Mouse (Mus musculus): ENCODE data around the gene Hoxc6. TPM values are rescaled to one million over a fixed set of nuclear protein-coding genes. Genes with fewer than 3 reads are reported as not detected.

The Hoxc6 gene
- total RNA-seq, 2 experiments from 2014 or later, result 0.15 TPM; not detected in 1

- DNase-seq, result peak; percentile 93 to 98
- intact Hi-C loops (cut with DNase I), result loop anchor here (1.0 to 10.0 kb wide), 2 partner anchors 190 to 328 kb away; partner anchors contain the start of gene Gpr84
Measured at GRCm38 (mm10) chr15:102987124-102987833, 10.8 kb upstream of the Hoxc6 start.

DNA sequence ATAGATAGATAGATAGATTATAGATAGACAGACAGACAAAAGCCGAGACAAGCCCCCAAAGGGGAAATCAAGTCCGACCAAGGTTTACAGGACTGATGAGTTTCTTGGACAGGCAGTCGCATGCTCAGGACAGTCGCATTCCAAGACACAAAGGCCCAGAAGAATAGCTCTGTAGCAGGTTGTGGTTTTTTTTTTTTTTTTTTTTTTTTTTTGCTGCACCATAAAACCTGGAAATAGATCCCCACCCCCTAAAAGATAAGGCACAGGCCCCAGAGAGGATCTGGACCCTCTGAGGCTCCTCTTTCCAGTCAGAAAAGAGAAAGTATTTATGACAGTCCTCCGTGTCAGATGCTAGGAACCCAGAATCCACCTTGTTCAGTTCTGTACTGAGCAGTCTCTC, 10.0 kb upstream of the Hoxc6 start:
- intact Hi-C loops (cut with DNase I), result loop anchor here (10.0 kb wide), 1 partner anchor 327 kb away; the partner anchor contains the start of gene Gpr84
- no peak for DNase-seq

DNA sequence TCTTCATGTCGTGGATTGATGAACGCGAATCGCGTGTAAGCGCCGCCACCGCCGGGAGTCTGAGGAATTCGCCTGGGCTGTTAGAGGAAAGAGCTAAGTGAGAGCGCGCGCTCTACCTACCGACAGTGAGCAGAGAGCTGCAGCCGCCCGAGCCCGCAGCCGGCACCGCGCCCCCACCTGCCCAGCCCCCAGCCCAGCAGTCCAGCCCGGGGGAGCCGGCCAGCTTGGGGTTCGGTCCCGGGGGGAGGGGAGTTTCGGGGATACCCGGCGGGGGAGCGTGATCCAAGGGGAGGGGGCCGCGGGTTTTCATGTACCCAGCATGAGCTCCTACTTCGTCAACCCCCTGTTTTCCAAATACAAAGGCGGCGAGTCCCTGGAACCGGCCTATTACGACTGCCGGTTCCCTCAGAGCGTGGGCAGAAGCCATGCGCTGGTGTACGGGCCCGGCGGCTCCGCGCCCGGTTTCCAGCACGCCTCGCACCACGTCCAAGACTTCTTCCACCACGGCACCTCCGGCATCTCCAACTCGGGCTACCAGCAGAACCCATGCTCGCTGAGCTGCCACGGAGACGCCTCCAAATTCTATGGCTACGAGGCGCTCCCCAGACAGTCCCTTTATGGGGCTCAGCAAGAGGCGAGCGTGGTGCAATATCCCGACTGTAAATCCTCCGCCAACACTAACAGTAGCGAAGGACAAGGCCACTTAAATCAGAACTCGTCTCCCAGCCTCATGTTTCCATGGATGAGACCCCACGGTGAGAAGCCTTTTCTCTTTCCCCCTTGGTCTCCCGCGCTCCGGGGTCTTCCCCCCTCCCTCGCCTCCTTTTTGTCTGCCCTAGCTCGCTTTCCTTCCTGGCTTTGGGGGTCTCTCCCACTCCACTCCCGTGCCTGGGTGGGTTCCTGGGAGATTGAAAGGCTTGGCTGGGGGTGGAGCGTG, 7.3 kb upstream of the Hoxc6 start, which contains the start of gene Hoxc8:
TSS of gene Hoxc8 (plus strand) at position 147 of the 937 bp plus-strand sequence.
- intact Hi-C loops (cut with DNase I), result no loop called here
- no peak for DNase-seq

DNA sequence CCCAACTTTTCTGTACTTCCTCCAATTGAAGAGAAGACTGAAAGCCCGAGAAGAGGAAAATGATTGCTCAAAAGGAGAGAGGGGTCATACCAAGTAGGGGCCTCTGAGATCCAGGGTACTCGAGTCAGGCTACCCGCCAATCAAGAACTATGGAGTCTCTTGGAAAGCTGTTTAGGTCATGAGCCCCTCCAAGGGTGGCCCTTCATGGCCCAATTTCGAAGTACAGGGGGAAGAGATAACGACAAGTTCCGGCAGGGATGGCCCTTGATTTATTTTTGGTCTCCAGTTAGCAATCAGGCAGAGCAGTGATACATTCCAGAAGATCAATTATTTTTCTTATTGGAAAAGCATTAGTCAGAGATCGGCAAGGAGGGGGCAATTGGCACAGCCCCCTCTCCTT, 6.3 kb upstream of the Hoxc6 start:
- intact Hi-C loops (cut with DNase I), result no loop called here
- no peak for DNase-seq

GRCm38 (mm10) chr15:102992206-102992605, 5.9 kb upstream of the Hoxc6 start:
- no peak for DNase-seq

DNA sequence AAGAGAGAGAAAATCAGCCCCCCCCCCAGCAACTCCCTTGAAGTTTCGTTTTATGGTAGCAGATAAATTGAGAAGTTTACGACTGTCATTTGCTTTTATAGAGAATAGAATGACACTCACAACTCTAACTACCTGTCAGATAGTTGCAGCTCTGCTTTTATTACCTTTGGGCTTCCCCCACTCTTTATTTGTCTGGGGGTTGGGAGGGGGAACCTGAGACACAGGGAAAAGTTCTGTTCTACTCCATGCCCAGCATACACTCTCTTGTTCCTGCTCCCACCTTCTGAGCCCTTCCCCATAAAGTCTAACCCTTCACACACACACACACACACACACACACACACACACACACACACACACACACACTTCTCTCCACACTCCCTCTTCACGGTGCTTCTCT, 5.2 kb upstream of the Hoxc6 start:
- no peak for DNase-seq
- intact Hi-C loops (cut with DNase I), result no loop called here

More at GRCm38 (mm10) chr15:102992206-102992605, 5.9 kb upstream of the Hoxc6 start:
- intact Hi-C loops (cut with DNase I), result no loop called here

GRCm38 (mm10) chr15:102996548-102996947, 1.5 kb upstream of the Hoxc6 start:
- intact Hi-C loops (cut with DNase I), result no loop called here
- DNase-seq, result no peak

DNA sequence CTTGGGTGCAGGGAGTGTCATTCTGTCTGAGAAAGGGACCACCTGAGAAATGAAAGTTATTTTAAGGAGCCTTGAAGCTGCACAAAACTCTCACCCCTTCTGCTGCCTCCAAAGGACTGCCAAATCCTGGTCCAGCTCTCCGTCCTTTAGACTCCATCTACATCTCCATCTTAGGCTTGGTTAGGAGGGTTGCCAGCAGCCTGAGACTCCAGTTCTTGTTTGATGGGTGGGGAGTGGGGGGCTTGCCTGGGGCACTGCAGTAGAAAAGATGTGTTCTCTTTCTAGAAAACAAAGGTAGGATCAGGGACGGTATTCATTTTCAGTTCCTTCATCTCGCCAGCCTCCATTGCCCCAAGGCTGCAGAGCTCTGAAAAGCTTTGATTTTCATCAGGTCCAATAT, 626 bp upstream of the Hoxc6 start:
- no peak for DNase-seq
- intact Hi-C loops (cut with DNase I), result no loop called here

DNA sequence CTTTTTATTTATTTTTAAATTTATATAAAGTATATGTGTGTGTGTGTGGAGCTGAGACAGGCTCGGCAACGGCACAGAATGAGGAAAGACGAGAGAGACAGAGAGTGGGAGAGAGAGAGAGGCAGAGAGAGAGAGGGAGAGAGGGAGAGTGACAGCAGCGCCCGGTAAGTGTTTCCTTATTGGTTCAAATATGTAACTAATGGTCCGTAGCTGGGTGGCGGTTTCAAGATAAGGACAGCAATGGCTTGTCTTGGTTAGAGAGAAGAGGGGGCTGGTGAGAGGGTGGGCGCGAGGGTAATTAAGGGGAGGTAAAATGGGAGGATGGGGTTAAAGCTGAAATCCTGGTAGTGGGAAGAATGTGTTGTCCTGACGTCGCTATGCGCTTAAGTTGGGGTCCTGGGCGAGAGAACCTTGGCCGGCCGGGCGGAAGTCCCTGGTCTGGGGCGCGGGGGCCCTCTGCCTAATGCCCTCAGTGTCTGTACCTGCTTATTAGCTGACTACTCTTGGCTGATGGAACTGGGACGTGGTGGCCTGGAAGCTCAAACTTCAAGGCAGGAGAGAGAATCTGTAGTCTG, 638 bp downstream of the Hoxc6 start:
- intact Hi-C loops (cut with DNase I), result no loop called here
- no peak for DNase-seq

DNA sequence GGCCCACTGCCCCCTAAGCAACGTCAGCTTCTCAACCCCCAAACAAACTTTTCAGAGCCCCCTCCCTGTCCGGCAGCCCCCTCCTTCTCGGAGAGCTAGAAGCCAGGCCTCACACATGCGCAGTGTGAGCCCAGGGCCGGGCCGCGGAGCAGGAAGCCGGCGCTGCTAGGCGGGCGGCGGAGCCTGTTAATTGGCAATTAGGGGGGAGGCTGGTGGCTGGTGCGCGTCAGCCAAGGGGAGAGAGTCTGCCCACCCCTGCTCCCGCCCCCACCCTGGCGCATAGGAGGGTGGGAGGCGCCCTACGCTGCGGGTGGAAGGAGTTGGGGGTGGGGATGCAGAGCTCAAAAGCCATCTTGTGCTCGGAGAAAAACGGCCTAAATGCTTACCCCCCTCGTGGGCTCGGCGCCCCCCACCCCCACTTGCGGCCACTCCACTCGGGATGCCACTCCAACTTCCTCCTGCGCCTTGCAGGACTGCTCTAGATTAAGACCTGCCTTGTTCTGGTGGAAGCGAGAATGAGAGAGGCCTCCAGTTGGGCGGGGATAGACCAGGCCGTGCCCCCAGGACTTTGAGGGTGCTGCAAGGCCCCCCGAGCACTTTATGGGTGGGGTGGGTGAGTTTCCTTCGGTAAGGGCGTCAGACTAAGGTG, 1.2 kb downstream of the Hoxc6 start:
- intact Hi-C loops (cut with DNase I), result no loop called here
- DNase-seq, result peak; percentile 64 to 70

GRCm38 (mm10) chr15:102999955-103000354, 1.9 kb downstream of the Hoxc6 start:
- DNase-seq, result no peak
- intact Hi-C loops (cut with DNase I), result no loop called here

DNA sequence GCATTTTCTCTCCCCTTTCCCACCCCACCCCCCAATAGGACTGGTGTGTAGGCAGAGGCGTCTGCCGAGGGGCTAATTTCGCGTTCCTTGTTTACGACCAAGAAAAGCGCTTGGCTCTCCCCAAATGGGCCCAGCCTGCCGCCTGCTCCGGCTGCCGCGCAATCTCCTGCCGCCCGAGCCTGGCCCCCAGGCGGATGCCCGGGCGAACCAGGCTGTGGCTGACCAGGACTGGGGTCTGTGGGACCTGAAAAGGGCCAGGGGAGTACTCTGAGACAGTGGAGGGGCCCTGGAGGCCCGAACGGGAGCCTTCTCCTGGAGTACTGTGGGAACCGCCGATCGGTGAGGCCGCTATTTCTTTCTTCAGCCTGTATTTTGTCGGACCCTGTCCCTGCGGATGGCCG, 2.4 kb downstream of the Hoxc6 start:
- intact Hi-C loops (cut with DNase I), result no loop called here
- no peak for DNase-seq

GRCm38 (mm10) chr15:103001370-103001769, 3.3 kb downstream of the Hoxc6 start:
- DNase-seq, result no peak
- intact Hi-C loops (cut with DNase I), result no loop called here

DNA sequence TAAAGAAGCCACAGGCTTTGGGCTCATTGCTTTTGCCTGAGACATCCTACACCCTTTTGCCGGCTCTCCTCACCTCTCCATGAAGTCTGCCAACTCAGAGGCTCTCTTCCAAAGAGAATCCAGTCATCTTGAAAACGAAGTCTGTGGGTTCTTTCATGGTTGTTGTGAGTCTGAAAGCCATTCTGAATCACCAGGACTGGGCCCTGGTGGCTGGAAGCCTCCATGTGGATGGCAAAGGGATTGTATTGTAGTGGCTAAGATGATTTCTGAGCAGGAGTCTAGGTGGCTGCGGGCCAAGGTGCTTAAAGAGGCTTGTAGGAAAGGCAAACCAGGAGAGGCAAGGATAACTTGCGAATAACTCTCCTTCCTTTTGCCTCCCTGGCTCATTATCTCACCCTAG, 4.1 kb downstream of the Hoxc6 start:
- no peak for DNase-seq
- intact Hi-C loops (cut with DNase I), result no loop called here

DNA sequence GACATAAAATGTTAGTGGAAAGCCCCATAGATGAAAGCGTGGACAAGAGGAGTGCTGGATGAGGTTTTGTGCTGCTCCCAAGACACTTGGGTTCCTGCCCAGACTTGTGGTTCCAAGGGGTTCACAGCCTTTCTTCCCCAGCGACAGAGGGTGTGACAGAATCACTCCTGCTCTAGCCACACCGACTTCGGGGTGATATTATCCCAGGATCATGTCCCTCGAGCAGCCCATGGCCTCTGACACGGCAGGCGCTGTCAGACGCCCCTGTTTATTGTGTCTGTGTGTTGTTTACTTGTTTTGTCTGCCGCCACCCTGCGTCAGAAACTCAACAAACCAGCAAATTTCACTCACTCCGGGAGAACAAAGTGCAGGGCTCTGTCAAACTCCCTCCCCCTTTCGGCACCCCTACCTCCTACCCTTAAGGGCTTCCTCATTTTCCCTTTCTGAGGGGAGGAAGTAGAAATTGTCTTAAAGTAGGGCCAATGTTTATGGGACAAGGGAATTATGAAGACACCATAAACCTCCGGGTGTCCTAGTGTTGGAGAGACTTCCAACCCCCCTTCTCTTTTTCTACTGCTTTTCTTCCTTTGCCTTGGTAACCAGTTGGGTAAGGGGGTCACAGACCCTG, 4.9 kb downstream of the Hoxc6 start:
- DNase-seq, result no peak
- intact Hi-C loops (cut with DNase I), result no loop called here

GRCm38 (mm10) chr15:103005308-103005707, 7.3 kb downstream of the Hoxc6 start:
- no peak for DNase-seq
- intact Hi-C loops (cut with DNase I), result no loop called here

- DNase-seq, result no peak
- intact Hi-C loops (cut with DNase I), result no loop called here
Measured at GRCm38 (mm10) chr15:103005797-103006196, 7.7 kb downstream of the Hoxc6 start.

DNA sequence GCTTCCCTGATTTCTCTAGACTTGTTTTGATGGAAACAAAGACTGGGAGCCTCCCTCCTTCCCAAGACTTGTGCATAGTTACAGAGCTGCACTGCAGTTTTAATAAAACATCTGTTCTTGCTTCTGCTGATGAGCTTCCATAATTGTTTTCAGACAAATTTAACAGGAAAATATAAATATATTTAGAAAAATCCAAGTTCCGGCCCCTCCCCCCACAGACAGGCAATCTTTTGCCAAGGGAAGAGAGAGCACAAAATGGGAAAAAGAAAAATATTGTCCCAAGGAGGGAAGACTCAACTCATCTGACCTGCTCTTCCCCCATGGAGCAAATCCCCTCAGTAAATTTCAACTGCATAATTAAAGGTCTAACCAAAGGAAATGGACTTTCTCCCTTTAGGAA, 8.3 kb downstream of the Hoxc6 start:
- intact Hi-C loops (cut with DNase I), result no loop called here
- DNase-seq, result no peak

DNA sequence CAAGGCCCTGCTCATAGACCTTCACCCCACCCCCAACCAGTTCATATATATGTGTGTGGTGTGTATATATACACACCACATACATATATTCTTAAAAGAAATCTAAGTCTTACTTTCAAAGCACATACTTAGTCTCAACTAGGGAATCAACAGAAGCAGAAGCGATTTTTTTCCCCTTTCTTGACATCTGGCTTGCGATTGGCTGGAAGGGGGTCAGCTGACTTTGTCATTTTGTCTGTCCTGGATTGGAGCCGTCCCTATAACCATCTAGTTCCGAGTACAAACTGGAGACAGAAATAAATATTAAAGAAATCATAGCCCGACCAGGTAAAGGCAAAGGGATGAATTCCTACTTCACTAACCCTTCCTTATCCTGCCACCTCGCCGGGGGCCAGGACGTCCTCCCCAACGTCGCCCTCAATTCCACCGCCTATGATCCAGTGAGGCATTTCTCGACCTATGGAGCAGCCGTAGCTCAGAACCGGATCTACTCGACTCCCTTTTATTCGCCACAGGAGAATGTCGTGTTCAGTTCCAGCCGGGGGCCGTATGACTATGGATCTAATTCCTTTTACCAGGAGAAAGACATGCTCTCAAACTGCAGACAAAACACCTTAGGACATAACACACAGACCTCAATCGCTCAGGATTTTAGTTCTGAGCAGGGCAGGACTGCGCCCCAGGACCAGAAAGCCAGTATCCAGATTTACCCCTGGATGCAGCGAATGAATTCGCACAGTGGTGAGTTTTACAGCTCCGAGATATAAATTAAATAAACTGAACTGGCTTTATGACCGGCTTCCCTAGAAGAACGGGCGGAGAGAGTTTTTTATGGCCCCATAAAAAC, 11.4 kb downstream of the Hoxc6 start:
- no peak for DNase-seq
- intact Hi-C loops (cut with DNase I), result loop anchor here (5.0 kb wide), 1 partner anchor 123 kb away; no protein-coding TSS in a partner anchor

Measured in heart, postnatal 10 days (tissue).